Mouse (Mus musculus) ES-E14 (cell line): ENCODE measurements around the gene Nap1l1.

Experiments used
- CHD2 ChIP-seq: IDR thresholded peaks from 2 replicates; pipeline ENCODE4 v1.6.1; 2014; ENCODE audit warnings: mild to moderate bottlenecking, low read depth, low read length, inconsistent platforms
- HCFC1 ChIP-seq: IDR thresholded peaks from 2 replicates; pipeline ENCODE4 v1.6.1; 2012; ENCODE audit warnings: low read length, inconsistent platforms, borderline replicate concordance; ENCODE audit not compliant: insufficient read depth
- MAFK ChIP-seq: IDR thresholded peaks from 2 replicates; pipeline ENCODE4 v1.6.1; 2014; ENCODE audit warnings: mild to moderate bottlenecking, low read depth, low read length, inconsistent platforms; ENCODE audit not compliant: insufficient read depth
- ZNF384 ChIP-seq: IDR thresholded peaks from 2 replicates; pipeline ENCODE4 v1.6.1; 2012; ENCODE audit warnings: low read depth, low read length, inconsistent platforms

DNA sequence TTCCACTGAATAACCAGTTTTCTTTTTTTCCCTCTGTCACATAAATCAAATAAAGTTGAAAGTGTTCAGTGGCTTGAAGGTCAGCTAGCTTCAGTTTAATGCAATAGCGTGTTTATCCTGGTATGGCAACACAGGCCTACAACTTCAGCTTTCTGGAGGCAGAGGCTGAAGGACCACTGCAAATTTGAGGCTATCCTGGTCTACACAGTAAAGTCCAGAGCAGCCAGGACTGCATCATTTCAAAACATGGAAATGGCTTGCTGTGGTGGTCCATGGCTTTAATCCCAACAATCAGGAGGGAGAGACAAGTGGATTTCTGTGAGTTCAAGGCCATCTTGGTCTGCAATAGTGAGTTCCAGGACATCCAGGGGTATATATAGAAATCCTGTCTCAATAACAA is 46.5 kb upstream of the Nap1l1 start:
- TF ChIP-seq HCFC1 (no peak), MAFK (no peak), ZNF384 (no peak), CHD2 (no peak)
